Mouse (Mus musculus) stomach, embryonic 14.5 days (tissue): ENCODE measurements around the gene Atp2b2. TPM values are rescaled to one million over a fixed set of nuclear protein-coding genes. Genes with fewer than 3 reads are reported as not detected.

Experiments used
- ATAC-seq: fragments of 200-750 bp; cut with Nextera tagmentation; 2 replicates; pipeline ENCODE4 v1.8.0; 2017; ENCODE audit warnings: low read depth, moderate TSS enrichment; ENCODE audit not compliant: insufficient number of reproducible peaks, insufficient read depth, low FRiP score
- H3K27ac ChIP-seq: fragments of 300-500 bp; sonication (generic); 2 replicates; pipeline ENCODE4 v1.5.1; 2014; ENCODE audit warnings: mild to moderate bottlenecking, low read length, moderate library complexity, mixed read lengths
- H3K27me3 ChIP-seq: fragments of 300-500 bp; sonication (generic); 2 replicates; pipeline ENCODE4 v1.6.1; 2014; ENCODE audit warnings: low read length, control low read depth, mixed read lengths; ENCODE audit not compliant: control insufficient read depth, insufficient read depth
- H3K36me3 ChIP-seq: fragments of 300-500 bp; sonication (generic); 2 replicates; pipeline ENCODE4 v1.6.1; 2014; ENCODE audit warnings: mild to moderate bottlenecking, control low read depth, low read length, moderate library complexity, mixed read lengths; ENCODE audit not compliant: control insufficient read depth, insufficient read depth
- H3K4me1 ChIP-seq: fragments of 300-500 bp; sonication (generic); 2 replicates; pipeline ENCODE4 v1.6.1; 2014; ENCODE audit warnings: low read length, control low read depth, mixed read lengths; ENCODE audit not compliant: control insufficient read depth, insufficient read depth
- H3K4me2 ChIP-seq: fragments of 300-500 bp; sonication (generic); replicated peaks from 2 replicates; pipeline ENCODE4 v1.6.1; 2014; ENCODE audit warnings: low read depth, low read length, control low read depth
- H3K4me3 ChIP-seq: fragments of 300-500 bp; sonication (generic); 2 replicates; pipeline ENCODE4 v1.5.1; 2014; ENCODE audit warnings: low read depth, low read length, control low read depth
- H3K9ac ChIP-seq: fragments of 300-500 bp; sonication (generic); replicated peaks from 2 replicates; pipeline ENCODE4 v1.6.1; 2014; ENCODE audit warnings: low read depth, mild to moderate bottlenecking, control low read depth, low read length, moderate library complexity, mixed read lengths
- H3K9me3 ChIP-seq: fragments of 300-500 bp; sonication (generic); 2 replicates; pipeline ENCODE4 v1.6.1; 2016; ENCODE audit warnings: low read depth, low read length, control low read depth; ENCODE audit not compliant: control insufficient read depth
- whole genome bisulfite sequencing: fragments of 180-500 bp; shearing (Covaris S2); extraction: QIAGEN DNeasy Blood & Tissue Kit; methylation state at CpG from one replicate; pipeline ENCODE4 v1.1.7; 2014; 5-methylcytosine and 5-hydroxymethylcytosine counted together
- polyA plus RNA-seq: library from polyadenylated mRNA; unstranded; fragments of >200 nt; fragmentation: Nextera tagmentation; extraction: Ambion mirVana; gene quantifications from 2 replicates; pipeline ENCODE4 v1.2.1, GENCODE M21; 2014

The Atp2b2 gene
- polyA plus RNA-seq, 1 experiment from 2014 or later = 2.4 TPM

DNA sequence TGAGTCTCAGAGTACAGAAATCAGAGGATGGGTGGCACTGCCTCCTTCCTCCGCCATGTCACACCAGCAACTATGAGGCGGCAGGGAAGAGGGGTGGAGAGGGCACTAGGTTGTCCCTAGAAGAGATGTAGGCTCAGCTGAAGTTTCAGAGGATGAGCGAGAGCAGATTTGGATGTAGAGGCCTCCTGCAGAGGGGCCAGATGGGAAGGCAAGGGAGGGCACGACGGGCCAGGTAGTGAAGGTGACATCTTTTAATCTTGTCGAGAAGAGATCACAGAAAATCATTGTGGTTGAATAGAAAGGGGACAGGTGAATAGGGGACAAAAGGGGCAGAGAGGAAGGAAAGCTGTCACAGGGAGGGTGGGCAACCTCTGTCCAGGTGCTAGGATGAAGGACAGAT, 41.5 kb downstream of the Atp2b2 start:
- Histone ChIP-seq H3K4me2 (no peak overlapping the region), H3K4me3 (no peak overlapping the region), H3K4me1 (no peaks in the 10 kb centered on the region), H3K27ac (no peak overlapping the region), H3K36me3 (no peaks in the 10 kb centered on the region), H3K9me3 (no peaks in the 10 kb centered on the region), H3K27me3 (no peaks in the 10 kb centered on the region), H3K9ac (no peak overlapping the region)
- 69% methylated on average over 6 of the region's 6 CpGs for WGBS
- ATAC-seq = no peak

DNA sequence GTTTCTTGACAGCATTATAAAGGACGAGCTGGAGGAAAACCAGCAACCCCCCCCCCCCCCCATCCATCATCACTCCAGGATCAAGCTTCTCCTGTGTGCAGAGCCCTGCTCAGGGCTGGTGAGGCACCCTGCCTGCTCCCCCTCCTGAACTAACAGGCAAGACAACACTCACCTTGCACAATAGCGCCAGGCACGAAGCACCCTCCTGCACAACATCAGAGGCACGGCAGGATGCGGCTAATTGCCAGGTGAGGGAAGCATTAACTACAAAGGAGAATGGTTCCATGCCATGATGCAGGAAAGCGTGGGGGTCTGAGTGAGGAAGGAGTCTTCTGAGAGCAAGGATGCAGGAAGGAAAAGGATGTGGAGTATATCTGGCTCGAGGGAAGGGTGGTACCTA, 42.1 kb downstream of the Atp2b2 start:
- Histone ChIP-seq H3K9me3 (no peaks in the 10 kb centered on the region), H3K4me3 (no peak overlapping the region), H3K9ac (no peak overlapping the region), H3K36me3 (no peaks in the 10 kb centered on the region), H3K4me1 (no peaks in the 10 kb centered on the region), H3K4me2 (no peak overlapping the region), H3K27ac (no peak overlapping the region), H3K27me3 (no peaks in the 10 kb centered on the region)
- no peak for ATAC-seq
- 36% methylated on average over 7 of the region's 7 CpGs for whole genome bisulfite sequencing

DNA sequence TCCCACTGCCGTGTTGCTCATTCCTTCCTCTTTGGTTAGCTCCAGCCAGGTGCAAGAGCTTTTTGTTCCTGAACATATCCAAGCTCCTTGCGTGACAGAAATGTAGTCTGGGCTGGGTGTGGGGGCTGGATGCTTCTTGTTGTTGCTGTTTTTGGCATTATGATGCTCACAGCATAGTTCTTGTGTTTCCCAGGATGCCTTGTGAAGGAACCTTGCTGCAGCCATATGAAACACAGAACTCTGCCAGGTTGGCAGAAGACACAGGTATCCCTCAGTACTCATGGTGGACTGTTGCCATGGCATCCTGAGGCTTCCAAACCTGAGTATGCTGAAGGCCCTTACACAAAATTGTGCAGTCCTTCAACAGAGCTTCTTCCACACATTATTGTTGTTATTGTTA, 44.0 kb downstream of the Atp2b2 start:
- Histone ChIP-seq H3K27ac (no peak overlapping the region), H3K4me2 (no peak overlapping the region), H3K4me1 (no peaks in the 10 kb centered on the region), H3K27me3 (no peaks in the 10 kb centered on the region), H3K9me3 (no peaks in the 10 kb centered on the region), H3K9ac (no peak overlapping the region), H3K4me3 (no peak overlapping the region), H3K36me3 (no peaks in the 10 kb centered on the region)
- ATAC-seq = no peak
- WGBS = 94% methylated on average over 2 of the region's 2 CpGs

DNA sequence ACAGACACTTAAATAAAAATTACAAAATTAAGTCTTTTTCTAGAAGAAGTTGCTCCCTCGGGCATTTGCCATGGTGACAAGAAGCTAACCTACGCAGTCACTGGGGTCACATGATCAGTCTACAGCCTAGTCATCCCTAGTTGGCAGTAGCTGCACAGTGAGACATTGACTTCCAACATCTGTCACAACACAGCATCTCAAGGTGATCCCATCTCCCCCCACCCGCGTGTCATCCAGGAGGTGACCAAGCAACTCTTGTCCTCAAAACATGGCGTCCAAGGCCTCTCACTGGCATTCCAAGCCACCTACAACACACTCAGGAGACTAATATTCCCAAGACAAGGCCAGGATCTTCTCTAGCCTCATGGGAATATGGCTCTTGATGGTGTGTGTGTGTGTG, 48.2 kb downstream of the Atp2b2 start:
- no peak overlapping the region for H3K27ac ChIP-seq
- no peaks in the 10 kb centered on the region for H3K9me3 ChIP-seq
- H3K4me2 ChIP-seq = no peak overlapping the region
- H3K36me3 ChIP-seq = no peaks in the 10 kb centered on the region
- 88% methylated on average over 5 of the region's 5 CpGs for whole genome bisulfite sequencing
- H3K27me3 ChIP-seq = no peaks in the 10 kb centered on the region
- H3K4me1 ChIP-seq = no peaks in the 10 kb centered on the region
- no peak for ATAC-seq
- no peak overlapping the region for H3K9ac ChIP-seq
- H3K4me3 ChIP-seq = no peak overlapping the region

DNA sequence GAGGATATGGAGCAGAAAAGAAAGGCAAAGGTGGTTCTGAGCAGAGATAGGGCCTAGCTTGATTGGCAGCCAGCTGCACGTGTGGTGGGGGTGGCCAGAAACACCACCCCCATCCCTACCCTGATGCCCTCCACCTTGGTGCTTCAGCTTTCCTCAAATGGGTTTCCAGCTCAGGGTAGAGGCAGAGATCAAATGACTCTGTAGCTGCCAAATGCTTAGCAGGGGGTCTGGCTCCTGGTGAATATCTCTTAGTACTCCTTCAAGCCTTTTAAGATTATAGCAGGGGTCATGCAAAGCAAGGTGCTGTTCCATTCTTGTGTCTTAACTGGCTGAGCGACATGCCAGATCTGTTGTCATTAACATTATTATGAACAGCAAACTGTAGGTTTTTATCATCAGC, 50.3 kb downstream of the Atp2b2 start:
- Histone ChIP-seq H3K4me1 (no peaks in the 10 kb centered on the region), H3K4me2 (no peak overlapping the region), H3K9me3 (no peaks in the 10 kb centered on the region), H3K27me3 (no peaks in the 10 kb centered on the region), H3K36me3 (no peaks in the 10 kb centered on the region), H3K4me3 (no peak overlapping the region), H3K9ac (no peak overlapping the region), H3K27ac (no peak overlapping the region)
- 72% methylated on average over 2 of the region's 2 CpGs for WGBS
- ATAC-seq = no peak

DNA sequence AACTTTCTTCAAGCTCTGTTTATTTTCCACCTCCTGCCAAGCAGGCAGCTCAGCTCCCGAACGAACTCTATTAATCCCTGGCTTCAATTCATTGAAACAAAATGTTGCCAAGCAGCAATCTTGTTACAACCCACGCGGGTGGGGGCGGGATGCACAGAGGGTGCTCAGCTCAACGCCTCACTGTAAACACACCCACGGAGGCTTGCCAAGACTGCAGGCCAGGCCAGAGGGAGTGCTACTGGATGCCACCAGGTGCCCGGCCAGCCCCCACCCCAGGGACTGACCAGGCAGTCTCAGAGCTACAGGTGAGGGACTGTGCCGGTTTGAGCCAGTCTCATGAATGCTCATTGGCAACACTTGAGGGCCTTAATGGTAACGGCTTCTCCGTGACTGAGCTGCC, 50.9 kb downstream of the Atp2b2 start:
- no peaks in the 10 kb centered on the region for H3K4me1 ChIP-seq
- H3K36me3 ChIP-seq = no peaks in the 10 kb centered on the region
- H3K4me2 ChIP-seq = no peak overlapping the region
- WGBS = 48% methylated on average over 11 of the region's 11 CpGs
- peak; percentile 37; the same call in 1 of the 2 replicates for ATAC-seq
- no peaks in the 10 kb centered on the region for H3K9me3 ChIP-seq
- no peaks in the 10 kb centered on the region for H3K27me3 ChIP-seq
- no peak overlapping the region for H3K27ac ChIP-seq
- H3K4me3 ChIP-seq = no peak overlapping the region
- no peak overlapping the region for H3K9ac ChIP-seq

DNA sequence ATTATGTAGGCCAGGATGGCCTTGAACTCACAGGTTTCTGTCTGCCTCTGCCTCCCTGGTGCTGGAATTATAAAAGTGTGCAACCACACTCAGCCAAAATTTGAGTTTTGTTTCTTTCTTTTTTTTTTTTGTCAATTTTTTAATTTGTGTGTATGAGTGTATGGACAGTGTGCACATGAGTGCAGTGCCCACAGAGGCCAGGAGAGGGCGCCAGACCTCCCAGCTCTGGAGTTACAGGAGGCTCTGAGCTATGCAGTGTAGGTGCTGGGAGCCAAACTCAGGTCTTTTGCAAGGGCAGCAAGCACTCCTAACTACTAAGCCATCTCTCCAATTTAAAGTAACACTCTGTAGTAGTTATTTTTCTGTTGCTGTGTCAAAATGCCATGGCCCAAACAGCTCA, 52.4 kb downstream of the Atp2b2 start:
- H3K9ac ChIP-seq = no peak overlapping the region
- no peaks in the 10 kb centered on the region for H3K36me3 ChIP-seq
- no peak overlapping the region for H3K4me2 ChIP-seq
- H3K9me3 ChIP-seq = no peaks in the 10 kb centered on the region
- H3K4me1 ChIP-seq = no peaks in the 10 kb centered on the region
- H3K27me3 ChIP-seq = no peaks in the 10 kb centered on the region
- WGBS = 29% methylated on average over 1 of the region's 1 CpGs
- no peak overlapping the region for H3K4me3 ChIP-seq
- no peak for ATAC-seq
- no peak overlapping the region for H3K27ac ChIP-seq

DNA sequence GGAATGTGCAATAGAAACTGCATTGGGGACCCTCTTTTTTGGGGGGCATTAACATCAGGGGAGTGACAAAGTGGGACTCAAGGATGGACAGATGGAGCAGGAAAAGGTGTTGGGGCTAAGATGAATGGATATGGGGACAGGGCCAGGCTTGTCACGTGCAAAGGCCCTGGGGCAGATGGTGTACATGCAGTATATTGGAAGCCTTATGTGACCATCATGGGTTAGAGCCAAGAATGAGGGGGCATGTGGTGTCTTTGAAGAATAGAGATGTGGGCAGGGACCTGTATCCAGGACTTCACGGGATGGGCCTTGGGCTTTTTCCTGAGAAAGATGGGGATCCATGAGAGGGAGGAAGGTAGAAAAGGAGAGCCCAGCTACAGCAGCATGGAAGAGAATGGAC, 53.9 kb downstream of the Atp2b2 start:
- no peak for ATAC-seq
- H3K9me3 ChIP-seq = no peaks in the 10 kb centered on the region
- WGBS = 98% methylated on average over 2 of the region's 2 CpGs
- no peak overlapping the region for H3K9ac ChIP-seq
- H3K4me1 ChIP-seq = no peaks in the 10 kb centered on the region
- H3K27ac ChIP-seq = no peak overlapping the region
- no peak overlapping the region for H3K4me3 ChIP-seq
- H3K36me3 ChIP-seq = no peaks in the 10 kb centered on the region
- H3K27me3 ChIP-seq = no peaks in the 10 kb centered on the region
- H3K4me2 ChIP-seq = no peak overlapping the region

DNA sequence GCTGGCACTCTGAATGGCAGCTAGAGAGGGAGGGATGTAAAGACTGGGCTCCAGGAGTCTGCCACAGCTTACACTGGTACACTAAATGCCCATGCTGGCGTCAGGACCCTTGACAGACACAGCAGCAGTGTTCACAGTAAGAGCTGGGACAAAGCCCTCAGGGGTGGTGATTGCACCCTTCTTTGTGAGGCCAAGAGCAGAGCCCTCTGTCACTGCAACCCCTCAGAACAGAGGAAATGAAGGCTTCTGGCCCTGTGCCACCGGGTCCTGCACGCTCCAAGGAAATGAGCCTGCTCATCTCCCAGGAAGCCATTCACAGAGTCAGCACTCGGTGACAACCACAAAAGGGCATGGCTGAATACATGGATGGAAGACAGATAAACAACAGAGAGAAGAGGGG, 55.7 kb downstream of the Atp2b2 start:
- no peak overlapping the region for H3K4me3 ChIP-seq
- H3K36me3 ChIP-seq = no peaks in the 10 kb centered on the region
- H3K4me1 ChIP-seq = no peaks in the 10 kb centered on the region
- no peak overlapping the region for H3K4me2 ChIP-seq
- H3K27ac ChIP-seq = no peak overlapping the region
- no peak for ATAC-seq
- H3K27me3 ChIP-seq = no peaks in the 10 kb centered on the region
- no peak overlapping the region for H3K9ac ChIP-seq
- H3K9me3 ChIP-seq = no peaks in the 10 kb centered on the region
- 76% methylated on average over 4 of the region's 4 CpGs for WGBS
